Mouse (Mus musculus): ENCODE results near the gene Plxna1.

Plxna1 gene

GRCm38 (mm10) chr6:89362281-89363106 is at the start of gene Plxna1:
Gene Plxna1 (minus strand): TSS chr6:89362620.
- DNase-seq, result peak; percentile 68

- DNase-seq, result no peak
These were observed 46.6 kb upstream of the Plxna1 start for GRCm38 (mm10) chr6:89409041-89409440.

- no peak for DNase-seq
These were observed 45.8 kb upstream of the Plxna1 start for GRCm38 (mm10) chr6:89408259-89408658.

- DNase-seq, result no peak
These were observed 44.9 kb upstream of the Plxna1 start for GRCm38 (mm10) chr6:89407247-89407889.

GRCm38 (mm10) chr6:89404964-89405363 is 42.5 kb upstream of the Plxna1 start:
- DNase-seq, result no peak

GRCm38 (mm10) chr6:89403257-89404225 is 41.1 kb upstream of the Plxna1 start:
- DNase-seq, result no peak

GRCm38 (mm10) chr6:89402406-89402805 is 40.0 kb upstream of the Plxna1 start:
- no peak for DNase-seq

- no peak for DNase-seq
These were observed 37.1 kb upstream of the Plxna1 start for GRCm38 (mm10) chr6:89399564-89399963.

GRCm38 (mm10) chr6:89397919-89398318 is 35.5 kb upstream of the Plxna1 start:
- no peak for DNase-seq

- DNase-seq, result no peak
These were observed 31.4 kb upstream of the Plxna1 start for GRCm38 (mm10) chr6:89393820-89394219.

- DNase-seq, result no peak
These were observed 29.8 kb upstream of the Plxna1 start for GRCm38 (mm10) chr6:89392213-89392612.

GRCm38 (mm10) chr6:89389771-89390170 is 27.4 kb upstream of the Plxna1 start:
- DNase-seq, result no peak

GRCm38 (mm10) chr6:89386956-89387355 is 24.5 kb upstream of the Plxna1 start:
- no peak for DNase-seq

- no peak for DNase-seq
These were observed 22.3 kb upstream of the Plxna1 start for GRCm38 (mm10) chr6:89384699-89385098.

- no peak for DNase-seq
These were observed 19.4 kb upstream of the Plxna1 start for GRCm38 (mm10) chr6:89381851-89382250.

GRCm38 (mm10) chr6:89381172-89381571 is 18.8 kb upstream of the Plxna1 start:
- DNase-seq, result no peak

- DNase-seq, result no peak
These were observed 18.3 kb upstream of the Plxna1 start for GRCm38 (mm10) chr6:89380751-89381150.

GRCm38 (mm10) chr6:89378264-89378663 is 15.8 kb upstream of the Plxna1 start:
- DNase-seq, result no peak

GRCm38 (mm10) chr6:89368812-89369211 is 6.4 kb upstream of the Plxna1 start:
- DNase-seq, result no peak

- no peak for DNase-seq
These were observed 1.9 kb upstream of the Plxna1 start for GRCm38 (mm10) chr6:89364342-89364741.

GRCm38 (mm10) chr6:89363107-89363451 is 659 bp upstream of the Plxna1 start:
- no peak for DNase-seq

GRCm38 (mm10) chr6:89361418-89362280 is 771 bp downstream of the Plxna1 start:
- peak; percentile 50 for DNase-seq
